Mouse (Mus musculus) embryonic fibroblast, embryonic 13.5 days (primary cell): ENCODE data around the gene Usf3.

Experiments used
- CTCF ChIP-seq: IDR thresholded peaks from 2 replicates; pipeline ENCODE4 v1.5.1; 2011; ENCODE audit warnings: mild to moderate bottlenecking, control low read depth, low read length, moderate library complexity, borderline replicate concordance; ENCODE audit not compliant: insufficient read depth
- POLR2A ChIP-seq: IDR thresholded peaks from 2 replicates; pipeline ENCODE4 v1.6.1; 2011; ENCODE audit warnings: low read depth, mild to moderate bottlenecking, control low read depth, low read length, moderate library complexity

DNA sequence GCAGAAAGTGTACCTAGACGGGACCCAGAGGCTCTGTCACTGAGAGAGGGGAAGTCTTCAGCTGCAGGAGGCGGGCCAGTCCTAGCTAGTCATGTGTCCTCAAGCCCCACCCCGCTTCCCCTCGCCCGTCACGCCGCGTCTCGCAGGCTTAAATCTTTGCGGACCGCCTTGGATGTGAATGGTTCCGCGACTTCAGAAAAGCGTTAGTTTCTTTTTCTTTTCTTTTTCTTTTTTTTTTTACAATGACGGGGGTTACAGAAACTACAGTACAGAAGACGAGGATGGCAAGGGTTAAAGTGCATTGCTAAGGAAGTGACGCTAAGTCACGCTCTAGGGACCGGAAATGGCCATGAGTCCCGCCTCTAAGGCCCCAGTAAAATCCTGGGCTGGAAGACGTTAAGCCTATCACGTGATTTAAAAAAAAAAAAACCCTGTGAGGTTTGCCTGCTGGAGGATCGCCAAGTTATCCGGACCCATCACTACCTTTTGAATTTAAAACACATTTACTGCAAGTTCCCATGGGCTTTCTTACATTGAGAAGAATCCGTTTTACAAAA lies 34.0 kb upstream of the Usf3 start:
- TF ChIP-seq CTCF (no peak), POLR2A (no peak)
